Mouse (Mus musculus): ENCODE results near the gene Dip2b.

The Dip2b gene

GRCm38 (mm10) chr15:100183510-100183909 lies 145.0 kb downstream of the Dip2b start:
- no peak for DNase-seq

- peak; percentile 53 to 62 for DNase-seq
Observed at GRCm38 (mm10) chr15:100184821-100185496, 146.5 kb downstream of the Dip2b start.

GRCm38 (mm10) chr15:100186234-100186633 lies 147.8 kb downstream of the Dip2b start:
- no peak for DNase-seq

GRCm38 (mm10) chr15:100186882-100187672 lies 148.6 kb downstream of the Dip2b start:
- no peak for DNase-seq

- peak; percentile 32 to 34 for DNase-seq
Observed at GRCm38 (mm10) chr15:100188542-100188941, 150.1 kb downstream of the Dip2b start.

- peak in 1 of 2 experiments; percentile 14 for DNase-seq
Observed at GRCm38 (mm10) chr15:100188962-100189404, 150.5 kb downstream of the Dip2b start.

- DNase-seq, result no peak
Observed at GRCm38 (mm10) chr15:100190083-100190482, 151.6 kb downstream of the Dip2b start.

- no peak for DNase-seq
Observed at GRCm38 (mm10) chr15:100198983-100199745, 160.7 kb downstream of the Dip2b start.

- no peak for DNase-seq
Observed at GRCm38 (mm10) chr15:100199790-100200189, 161.3 kb downstream of the Dip2b start.

GRCm38 (mm10) chr15:100201806-100202205 lies 163.3 kb downstream of the Dip2b start:
- DNase-seq, result no peak

- DNase-seq, result no peak
Observed at GRCm38 (mm10) chr15:100202431-100203015, 164.1 kb downstream of the Dip2b start.

- DNase-seq, result no peak
Observed at GRCm38 (mm10) chr15:100204574-100204973, 166.1 kb downstream of the Dip2b start.

- DNase-seq, result no peak
Observed at GRCm38 (mm10) chr15:100210013-100210412, 171.5 kb downstream of the Dip2b start.

- DNase-seq, result no peak
Observed at GRCm38 (mm10) chr15:100213339-100213738, 174.9 kb downstream of the Dip2b start.

GRCm38 (mm10) chr15:100215092-100215491 lies 176.6 kb downstream of the Dip2b start:
- no peak for DNase-seq

- DNase-seq, result no peak
Observed at GRCm38 (mm10) chr15:100216173-100216572, 177.7 kb downstream of the Dip2b start.

GRCm38 (mm10) chr15:100218018-100218417 lies 179.6 kb downstream of the Dip2b start:
- DNase-seq, result no peak

- no peak for DNase-seq
Observed at GRCm38 (mm10) chr15:100219396-100219795, 180.9 kb downstream of the Dip2b start.

- DNase-seq, result no peak
Observed at GRCm38 (mm10) chr15:100220916-100221315, 182.5 kb downstream of the Dip2b start.

- no peak for DNase-seq
Observed at GRCm38 (mm10) chr15:100225381-100225780, 186.9 kb downstream of the Dip2b start.

GRCm38 (mm10) chr15:100225891-100226290 lies 187.4 kb downstream of the Dip2b start:
- DNase-seq, result no peak

GRCm38 (mm10) chr15:100227031-100227662 lies 188.7 kb downstream of the Dip2b start:
- no peak for DNase-seq

Measured in B cell, adult 2 months (primary cell).